Mouse (Mus musculus) ES-Bruce4 (cell line): ENCODE data around the gene Adra2a.

Experiments used
- CTCF ChIP-seq: IDR thresholded peaks from one replicate; pipeline ENCODE4 v1.8.1; 2011; ENCODE audit warnings: low read depth, low read length
- EP300 ChIP-seq: IDR thresholded peaks from 2 replicates; pipeline ENCODE4 v1.6.1; 2011; ENCODE audit warnings: low read depth, low read length; ENCODE audit not compliant: insufficient read depth
- POLR2A ChIP-seq: IDR thresholded peaks from one replicate; pipeline ENCODE4 v1.8.1; 2011; ENCODE audit warnings: low read length; ENCODE audit not compliant: insufficient read depth

DNA sequence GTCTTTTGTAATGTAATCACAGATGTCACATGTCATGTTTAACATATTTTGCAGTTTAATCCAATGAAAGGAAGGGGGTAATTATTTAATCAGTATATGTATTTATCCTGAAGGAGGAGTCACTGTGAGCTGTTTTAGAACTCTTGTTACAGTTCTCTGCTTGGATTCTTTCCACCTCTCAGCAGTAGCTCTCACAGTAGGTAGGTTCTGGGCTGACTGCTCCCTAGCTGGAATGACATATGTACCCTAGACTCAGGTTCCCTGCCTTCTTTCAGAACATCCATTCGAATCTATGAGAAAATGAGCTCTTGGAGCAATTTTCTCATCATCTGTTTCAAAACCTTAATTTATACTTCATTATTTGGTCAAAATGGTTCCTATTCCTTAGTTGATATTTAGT is 49.7 kb upstream of the Adra2a start:
- TF ChIP-seq CTCF = no peak
- no peak for TF ChIP-seq POLR2A
- no peak for TF ChIP-seq EP300
